Mouse (Mus musculus) megakaryocyte, embryonic 14.5 days (primary cell): ENCODE data around the gene Mctp2.

Experiments
- FLI1 ChIP-seq: IDR thresholded peaks from 2 replicates; pipeline ENCODE4 v1.6.1; 2012; ENCODE audit warnings: low read length, inconsistent platforms, mixed read lengths
- GATA1 ChIP-seq: IDR thresholded peaks from 3 replicates; pipeline ENCODE4 v1.6.1; 2012; ENCODE audit warnings: mixed read lengths, low read length, inconsistent platforms, borderline replicate concordance

DNA sequence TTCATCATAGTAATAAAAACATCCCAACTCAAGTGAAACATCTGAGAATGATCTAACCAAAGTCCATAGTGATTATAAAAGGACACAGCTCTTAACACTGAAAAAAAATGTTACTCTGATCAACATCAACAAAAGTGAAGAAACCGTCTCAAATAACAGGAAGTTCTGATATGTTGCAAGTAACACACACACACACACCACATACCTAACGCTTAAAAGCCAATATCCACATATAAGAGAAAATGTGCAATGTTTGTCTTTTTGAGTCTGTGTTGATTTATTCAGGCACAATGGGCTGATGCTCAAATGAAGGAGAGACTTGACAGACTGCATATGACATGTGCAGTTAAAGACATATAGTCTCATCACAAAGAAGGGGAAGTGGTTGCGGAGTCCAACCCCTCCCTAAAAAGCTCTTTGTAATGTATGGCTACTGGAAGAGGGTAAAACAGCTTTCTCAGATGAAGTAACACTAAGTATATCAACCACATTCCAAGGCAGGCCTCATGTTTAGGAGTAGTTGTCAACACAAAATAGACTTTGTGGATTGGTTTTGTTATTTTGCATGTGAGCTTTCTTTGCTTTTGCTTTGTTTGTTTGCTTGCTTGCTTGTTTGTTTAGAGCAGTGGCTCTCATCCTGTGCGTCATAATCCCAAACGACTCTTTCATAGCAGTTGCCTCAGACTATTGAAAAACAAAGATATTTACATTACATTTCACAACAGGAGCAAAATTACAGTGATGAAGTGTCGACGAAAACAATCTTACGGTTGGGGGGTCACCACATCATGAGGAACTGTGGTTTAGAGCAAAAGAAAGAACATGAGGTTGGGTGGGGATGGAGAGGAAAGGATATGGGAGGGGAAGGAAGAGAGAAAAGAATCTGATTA is 45.4 kb downstream of the Mctp2 start:
- TF ChIP-seq GATA1 (no peak), FLI1 (no peak)
